Mouse (Mus musculus) liver, embryonic 15.5 days (tissue): ENCODE measurements around the gene Mctp2. TPM values are rescaled to one million over a fixed set of nuclear protein-coding genes. Genes with fewer than 3 reads are reported as not detected.

Source experiments
- ATAC-seq: fragments of 200-750 bp; cut with Nextera tagmentation; 2 replicates; pipeline ENCODE4 v1.8.0; 2017; ENCODE audit warnings: moderate number of reproducible peaks, mild to moderate bottlenecking, moderate library complexity; ENCODE audit not compliant: insufficient read depth
- H3K27ac ChIP-seq: fragments of 300-500 bp; sonication (generic); replicated peaks from 2 replicates; pipeline ENCODE4 v1.5.1; 2015; ENCODE audit warnings: mild to moderate bottlenecking, inconsistent platforms
- H3K27me3 ChIP-seq: fragments of 300-500 bp; sonication (generic); 2 replicates; pipeline ENCODE4 v1.6.1; 2015; ENCODE audit warnings: mild to moderate bottlenecking, inconsistent platforms
- H3K36me3 ChIP-seq: fragments of 300-500 bp; sonication (generic); replicated peaks from 2 replicates; pipeline ENCODE4 v1.6.1; 2015; ENCODE audit warnings: moderate library complexity, mild to moderate bottlenecking, inconsistent platforms
- H3K4me1 ChIP-seq: fragments of 300-500 bp; sonication (generic); replicated peaks from 2 replicates; pipeline ENCODE4 v1.6.1; 2015; ENCODE audit warnings: inconsistent platforms
- H3K4me2 ChIP-seq: fragments of 300-500 bp; sonication (generic); 2 replicates; pipeline ENCODE4 v1.6.1; 2015; ENCODE audit warnings: moderate library complexity, mild to moderate bottlenecking, inconsistent platforms
- H3K4me3 ChIP-seq: fragments of 300-500 bp; sonication (generic); replicated peaks from 2 replicates; pipeline ENCODE4 v1.5.1; 2015; ENCODE audit warnings: mild to moderate bottlenecking, inconsistent platforms
- H3K9ac ChIP-seq: fragments of 300-500 bp; sonication (generic); 2 replicates; pipeline ENCODE4 v1.6.1; 2015; ENCODE audit warnings: moderate library complexity, mild to moderate bottlenecking, inconsistent platforms
- H3K9me3 ChIP-seq: fragments of 300-500 bp; sonication (generic); replicated peaks from 2 replicates; pipeline ENCODE4 v1.6.1; 2016; ENCODE audit warnings: inconsistent platforms
- WGBS: fragments of 180-500 bp; shearing (Covaris S2); methylation state at CpG from one replicate; pipeline ENCODE4 v1.1.7; 2015; ENCODE audit warnings: mixed read lengths; ENCODE audit not compliant: insufficient replicate concordance; 5-methylcytosine and 5-hydroxymethylcytosine counted together
- polyA plus RNA-seq: library from polyadenylated mRNA; unstranded; fragments of >200 nt; fragmentation: Nextera tagmentation; extraction: Ambion mirVana; gene quantifications from 2 replicates; pipeline ENCODE4 v1.2.1, GENCODE M21; 2015

Mctp2 gene
- polyA plus RNA-seq, 1 experiment from 2014 or later = 0.35 TPM

DNA sequence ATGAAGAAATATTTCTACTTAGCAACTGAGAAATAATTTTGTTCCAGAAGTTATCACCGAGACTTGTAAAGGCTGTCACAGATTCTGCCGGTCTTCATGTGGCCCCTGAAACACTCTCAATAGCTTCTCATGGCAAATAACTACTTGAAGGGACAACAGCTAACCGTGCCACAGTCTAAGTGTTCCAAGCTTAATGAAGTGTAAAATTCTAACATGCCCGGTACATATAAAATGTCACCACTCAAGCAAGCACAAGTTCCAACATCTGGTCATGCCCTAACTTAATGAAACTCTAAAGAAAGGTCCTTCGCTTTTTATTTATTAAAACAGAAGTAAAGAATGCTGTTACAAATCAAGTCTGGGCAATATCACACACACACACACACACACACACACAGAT is 82.8 kb downstream of the Mctp2 start:
- Histone ChIP-seq H3K9me3 (no peaks in the 10 kb centered on the region), H3K9ac (no peak overlapping the region), H3K4me1 (no peaks in the 10 kb centered on the region), H3K36me3 (no peaks in the 10 kb centered on the region), H3K27ac (no peak overlapping the region), H3K4me3 (no peak overlapping the region), H3K4me2 (no peak overlapping the region), H3K27me3 (no peaks in the 10 kb centered on the region)
- no peak for ATAC-seq
- WGBS = 68% methylated on average over 5 of the region's 5 CpGs

DNA sequence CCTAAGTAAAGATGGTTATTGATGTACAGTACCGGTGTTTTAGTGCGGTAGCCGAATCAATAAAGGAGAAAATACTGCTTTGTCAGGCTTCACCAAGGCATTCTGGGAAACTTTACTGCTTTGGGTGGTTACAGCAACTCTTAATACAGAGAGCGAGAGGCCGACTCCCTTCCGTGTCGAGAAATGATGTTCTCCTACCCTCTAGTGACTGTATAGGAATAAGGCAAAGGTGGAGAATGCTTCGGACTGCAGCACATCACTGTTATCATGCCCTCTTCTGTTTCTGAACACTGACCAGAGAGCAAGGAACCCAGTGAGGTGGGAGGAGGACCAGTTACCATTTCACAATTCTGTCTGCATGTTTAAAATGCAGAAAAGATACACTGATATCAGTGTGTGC is 83.9 kb downstream of the Mctp2 start:
- H3K27me3 ChIP-seq = no peaks in the 10 kb centered on the region
- no peak overlapping the region for H3K9ac ChIP-seq
- WGBS = 70% methylated on average over 8 of the region's 8 CpGs
- H3K9me3 ChIP-seq = no peaks in the 10 kb centered on the region
- no peaks in the 10 kb centered on the region for H3K36me3 ChIP-seq
- ATAC-seq = no peak
- H3K4me1 ChIP-seq = no peaks in the 10 kb centered on the region
- H3K27ac ChIP-seq = no peak overlapping the region
- no peak overlapping the region for H3K4me2 ChIP-seq
- no peak overlapping the region for H3K4me3 ChIP-seq

DNA sequence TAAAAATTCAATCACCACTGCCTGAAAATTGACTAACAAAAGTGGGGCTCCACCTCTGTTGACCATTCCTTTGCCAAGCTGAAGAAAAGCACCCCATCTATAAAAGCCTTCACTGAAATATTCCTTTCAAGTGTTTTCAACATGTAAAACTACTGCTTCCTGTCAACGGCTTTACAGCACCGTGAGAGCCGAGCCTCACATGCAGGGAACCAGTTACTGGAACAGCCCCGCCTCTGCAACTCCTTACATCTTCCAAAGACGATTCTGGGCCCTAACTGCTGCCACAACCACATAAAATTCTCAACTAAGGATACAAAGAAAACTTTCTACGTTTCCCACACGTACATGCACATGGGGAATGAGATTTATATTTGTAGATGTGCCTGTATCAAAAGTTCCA is 88.4 kb downstream of the Mctp2 start:
- no peak for ATAC-seq
- Histone ChIP-seq H3K9ac (no peak overlapping the region), H3K4me2 (no peak overlapping the region), H3K36me3 (no peaks in the 10 kb centered on the region), H3K27me3 (no peaks in the 10 kb centered on the region), H3K27ac (no peak overlapping the region), H3K4me1 (no peaks in the 10 kb centered on the region), H3K9me3 (no peaks in the 10 kb centered on the region), H3K4me3 (no peak overlapping the region)
- WGBS = 48% methylated on average over 7 of the region's 7 CpGs

DNA sequence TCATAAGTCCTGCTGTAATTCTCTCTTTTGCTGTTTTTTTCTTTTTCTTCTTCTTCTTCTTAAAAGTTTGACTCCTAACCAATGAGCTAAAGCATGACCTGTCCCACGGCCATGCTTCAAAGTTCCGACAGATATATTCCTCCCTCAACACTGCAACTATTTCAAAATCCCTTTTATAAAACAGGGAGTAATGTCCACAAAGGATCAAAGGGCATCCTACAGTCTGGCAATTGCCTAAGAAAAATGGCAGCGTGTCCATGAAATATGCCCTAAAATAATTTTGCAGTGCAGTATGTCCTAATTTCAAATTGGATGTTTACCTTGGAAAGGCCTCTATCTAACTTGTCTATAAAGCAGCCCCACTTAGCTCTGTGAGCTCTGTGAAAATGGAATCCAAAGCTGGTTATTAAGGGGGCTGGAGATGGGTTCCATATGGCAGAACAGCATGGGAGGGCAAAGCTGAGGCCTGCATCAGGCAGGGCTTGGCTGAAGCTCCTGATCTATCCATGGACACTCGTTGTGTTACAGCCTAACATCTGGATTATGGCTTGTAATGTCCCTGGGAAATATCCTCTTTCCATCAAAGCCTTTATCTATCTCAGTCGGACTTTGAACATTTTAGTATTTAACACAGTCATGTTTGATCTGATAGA is 90.7 kb downstream of the Mctp2 start:
- Histone ChIP-seq H3K4me1 (no peaks in the 10 kb centered on the region), H3K36me3 (no peaks in the 10 kb centered on the region), H3K9me3 (no peaks in the 10 kb centered on the region), H3K9ac (no peak overlapping the region), H3K27me3 (no peaks in the 10 kb centered on the region), H3K4me2 (no peak overlapping the region), H3K27ac (no peak overlapping the region), H3K4me3 (no peak overlapping the region)
- 57% methylated on average over 5 of the region's 5 CpGs for WGBS
- ATAC-seq = no peak

DNA sequence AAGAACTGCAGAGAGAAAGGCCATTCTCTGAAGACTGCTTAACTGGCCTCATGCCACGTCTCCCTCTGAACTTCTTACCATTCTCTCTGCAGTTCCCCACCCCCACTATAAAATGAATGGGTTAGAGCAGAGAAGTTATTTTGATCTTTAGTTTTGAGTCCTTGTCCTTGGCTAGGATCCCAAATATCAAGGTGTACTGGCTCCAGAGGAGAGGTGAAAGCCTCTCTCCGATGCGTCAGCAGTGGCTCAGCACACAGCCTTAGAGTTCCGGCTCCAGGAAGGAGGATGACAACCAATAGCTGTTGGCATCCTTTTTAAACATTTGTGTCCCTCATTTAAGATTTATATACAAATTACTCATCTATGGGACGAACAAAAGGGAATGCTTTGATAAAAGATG is 96.2 kb downstream of the Mctp2 start:
- Histone ChIP-seq H3K36me3 (no peaks in the 10 kb centered on the region), H3K9me3 (no peaks in the 10 kb centered on the region), H3K4me1 (no peaks in the 10 kb centered on the region), H3K4me3 (no peak overlapping the region), H3K9ac (no peak overlapping the region), H3K4me2 (no peak overlapping the region), H3K27ac (no peak overlapping the region), H3K27me3 (no peaks in the 10 kb centered on the region)
- no peak for ATAC-seq
- 76% methylated on average over 5 of the region's 5 CpGs for WGBS

DNA sequence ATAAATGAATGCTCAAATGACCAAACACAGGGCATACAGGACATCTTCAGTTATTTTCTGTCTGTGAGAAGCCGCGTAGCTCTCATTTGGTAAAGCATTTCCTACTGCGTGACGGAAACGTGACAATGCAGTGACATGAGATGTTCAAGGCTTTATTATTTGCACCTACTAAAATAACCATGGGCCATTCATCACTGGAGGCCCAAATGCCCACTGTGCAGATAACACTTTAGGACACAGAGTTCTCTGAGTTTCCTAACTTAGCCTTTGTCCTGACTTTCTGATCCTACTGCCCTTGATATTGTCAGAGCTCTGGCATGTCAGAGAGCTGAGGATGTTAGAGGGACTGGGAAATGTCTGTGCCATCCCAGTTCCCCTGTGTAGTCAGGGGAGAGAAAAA is 97.1 kb downstream of the Mctp2 start:
- no peaks in the 10 kb centered on the region for H3K4me1 ChIP-seq
- H3K36me3 ChIP-seq = no peaks in the 10 kb centered on the region
- H3K4me3 ChIP-seq = no peak overlapping the region
- no peaks in the 10 kb centered on the region for H3K27me3 ChIP-seq
- no peak overlapping the region for H3K4me2 ChIP-seq
- no peak overlapping the region for H3K27ac ChIP-seq
- no peak for ATAC-seq
- no peak overlapping the region for H3K9ac ChIP-seq
- 66% methylated on average over 5 of the region's 5 CpGs for WGBS
- no peaks in the 10 kb centered on the region for H3K9me3 ChIP-seq

DNA sequence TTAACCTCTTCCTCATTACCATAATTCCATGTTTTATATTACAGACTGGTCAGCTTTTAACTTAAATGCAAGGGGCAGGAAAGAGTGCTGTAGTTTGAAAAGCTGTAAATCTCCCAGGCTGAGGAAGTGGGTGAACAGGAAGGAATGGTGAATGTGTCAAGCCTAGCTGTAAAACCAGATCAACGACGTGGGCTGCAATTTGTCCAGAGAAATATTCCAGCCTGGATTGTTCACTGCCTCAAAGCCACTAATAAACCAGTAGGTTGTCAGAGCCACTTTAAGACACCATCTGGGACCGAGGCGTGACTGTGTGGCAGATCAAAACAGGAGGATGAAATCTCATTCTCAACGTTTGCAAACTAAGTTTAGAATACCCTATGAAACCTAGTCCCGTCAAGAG is 99.6 kb downstream of the Mctp2 start:
- H3K9ac ChIP-seq = no peak overlapping the region
- no peaks in the 10 kb centered on the region for H3K36me3 ChIP-seq
- no peaks in the 10 kb centered on the region for H3K4me1 ChIP-seq
- no peak overlapping the region for H3K4me3 ChIP-seq
- H3K4me2 ChIP-seq = no peak overlapping the region
- H3K9me3 ChIP-seq = no peaks in the 10 kb centered on the region
- H3K27me3 ChIP-seq = no peaks in the 10 kb centered on the region
- 29% methylated on average over 6 of the region's 6 CpGs for WGBS
- no peak overlapping the region for H3K27ac ChIP-seq
- ATAC-seq = no peak

DNA sequence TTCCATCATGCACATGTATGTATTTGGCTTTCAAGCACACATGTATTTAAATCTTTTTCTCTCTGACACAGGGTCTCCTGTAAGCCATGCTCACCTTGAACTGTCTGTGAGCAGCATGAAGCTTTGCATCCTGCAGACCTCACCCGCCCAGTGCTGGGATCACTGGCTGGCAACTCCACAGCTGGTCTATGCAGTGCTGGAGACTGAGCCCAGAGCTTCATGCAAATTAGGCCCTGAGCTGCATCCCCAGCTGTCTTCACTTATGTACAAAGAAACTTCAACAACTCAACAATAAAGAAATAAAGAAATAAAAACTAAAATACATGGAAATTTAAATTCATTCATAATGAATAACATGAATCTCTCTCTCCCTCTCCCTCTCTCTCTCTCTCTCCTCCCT is 110.7 kb downstream of the Mctp2 start:
- no peaks in the 10 kb centered on the region for H3K36me3 ChIP-seq
- no peaks in the 10 kb centered on the region for H3K4me1 ChIP-seq
- H3K4me3 ChIP-seq = no peak overlapping the region
- no peak overlapping the region for H3K27ac ChIP-seq
- WGBS = 45% methylated on average over 1 of the region's 1 CpGs
- no peak for ATAC-seq
- H3K4me2 ChIP-seq = no peak overlapping the region
- no peaks in the 10 kb centered on the region for H3K27me3 ChIP-seq
- H3K9me3 ChIP-seq = no peaks in the 10 kb centered on the region
- H3K9ac ChIP-seq = no peak overlapping the region

DNA sequence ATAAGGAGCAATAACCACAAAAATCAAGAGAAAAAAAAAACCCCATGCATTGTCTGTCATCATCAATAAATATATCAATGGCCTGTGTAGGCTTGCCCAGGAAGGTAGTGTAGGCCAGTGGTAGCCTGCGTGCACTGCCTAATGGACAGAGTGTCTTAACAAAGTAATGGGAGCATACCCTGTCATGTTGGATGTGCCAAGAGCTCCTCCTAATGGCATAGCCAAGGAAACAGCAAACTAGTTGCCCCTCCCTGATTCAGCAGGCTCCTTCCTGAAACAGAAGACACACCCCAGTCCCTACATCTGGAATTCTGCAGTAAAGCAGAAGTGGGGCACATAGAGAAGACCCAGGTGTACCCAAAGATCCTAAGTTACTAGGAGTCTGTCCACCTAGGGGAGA is 113.1 kb downstream of the Mctp2 start:
- H3K4me3 ChIP-seq = no peak overlapping the region
- no peaks in the 10 kb centered on the region for H3K9me3 ChIP-seq
- no peak overlapping the region for H3K9ac ChIP-seq
- no peaks in the 10 kb centered on the region for H3K4me1 ChIP-seq
- H3K4me2 ChIP-seq = no peak overlapping the region
- 61% methylated on average over 1 of the region's 1 CpGs for WGBS
- H3K27me3 ChIP-seq = no peaks in the 10 kb centered on the region
- no peak for ATAC-seq
- H3K36me3 ChIP-seq = no peaks in the 10 kb centered on the region
- no peak overlapping the region for H3K27ac ChIP-seq

DNA sequence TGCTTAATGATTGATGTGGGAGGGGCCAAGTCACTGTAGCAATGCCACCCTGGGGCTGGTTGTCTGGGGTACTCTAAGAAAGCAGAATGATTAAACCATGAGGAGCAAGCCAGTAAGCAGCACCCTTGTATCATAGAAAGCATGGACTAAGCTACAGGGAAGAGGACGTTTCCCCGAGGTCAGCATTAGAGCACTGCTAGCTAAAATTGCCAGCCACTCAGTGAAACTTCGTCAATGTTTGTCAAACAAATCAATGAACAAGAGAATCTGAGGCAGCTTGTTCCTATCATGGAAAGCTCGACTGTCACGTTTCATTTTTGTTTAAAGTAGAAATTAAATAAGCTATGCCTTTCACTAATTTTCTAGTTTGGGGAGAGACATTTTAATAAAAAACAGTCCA is 124.8 kb downstream of the Mctp2 start:
- no peak overlapping the region for H3K27ac ChIP-seq
- H3K9me3 ChIP-seq = no peaks in the 10 kb centered on the region
- no peaks in the 10 kb centered on the region for H3K4me1 ChIP-seq
- H3K4me2 ChIP-seq = no peak overlapping the region
- 57% methylated on average over 5 of the region's 5 CpGs for WGBS
- no peak for ATAC-seq
- H3K4me3 ChIP-seq = no peak overlapping the region
- no peaks in the 10 kb centered on the region for H3K27me3 ChIP-seq
- no peak overlapping the region for H3K9ac ChIP-seq
- no peaks in the 10 kb centered on the region for H3K36me3 ChIP-seq

DNA sequence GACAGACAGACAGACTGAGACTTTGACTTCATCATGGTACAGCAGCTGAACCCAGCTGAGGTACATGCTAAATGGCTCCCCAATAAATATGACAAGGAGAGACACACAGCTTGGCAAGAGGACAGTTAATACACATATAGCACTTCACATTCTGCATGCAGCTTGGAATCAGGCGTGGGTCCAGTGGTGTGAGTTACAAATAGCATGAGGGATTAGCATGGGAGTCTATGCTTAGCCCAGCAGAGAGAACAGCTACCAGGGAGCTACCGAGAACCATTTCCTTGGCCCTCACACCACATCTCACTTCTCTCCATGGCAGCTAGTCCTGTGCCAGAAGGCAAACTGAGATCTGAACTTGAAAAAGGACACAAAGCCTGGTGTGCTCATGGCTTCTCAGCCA is 137.1 kb downstream of the Mctp2 start:
- WGBS = 52% methylated on average over 2 of the region's 2 CpGs
- Histone ChIP-seq H3K9ac (no peak overlapping the region), H3K36me3 (no peaks in the 10 kb centered on the region), H3K4me2 (no peak overlapping the region), H3K4me3 (no peak overlapping the region), H3K27ac (no peak overlapping the region), H3K27me3 (no peaks in the 10 kb centered on the region), H3K9me3 (no peaks in the 10 kb centered on the region), H3K4me1 (no peaks in the 10 kb centered on the region)
- no peak for ATAC-seq
